ENCODE assay signal across 7 mouse cellular contexts in genomic region chr3:122292300-122293222, GRCm38 (mm10). TPM values are rescaled to one million over a fixed set of nuclear protein-coding genes. Genes with fewer than 3 reads are reported as not detected.
DNase-seq lines count a peak whose midpoint lies in the region; ATAC-seq and TF ChIP-seq lines count a peak whose summit lies in the region.

No protein-coding gene starts in this region.

- peak overlapping the region; percentile 98 for H3K27ac ChIP-seq in embryonic facial prominence, embryonic 10.5 days (replicated peaks)
- H3K27ac ChIP-seq in intestine, postnatal 0 days (ENCODE audit: low read depth, low read length), result peak overlapping the region; percentile 95
- peak overlapping the region; percentile 98 for H3K27ac ChIP-seq in midbrain, embryonic 11.5 days (ENCODE audit: low read depth, low read length)

- peaks cover 47% of the 10 kb centered on the region for H3K4me1 ChIP-seq in embryonic facial prominence, embryonic 10.5 days
- peaks cover 8% of the 10 kb centered on the region for H3K4me1 ChIP-seq in intestine, postnatal 0 days (replicated peaks; ENCODE audit: control insufficient read depth, insufficient read depth, low read length)
- peaks cover 21% of the 10 kb centered on the region for H3K4me1 ChIP-seq in midbrain, embryonic 11.5 days (ENCODE audit: control insufficient read depth, insufficient read depth, low read length)

- peak overlapping the region; percentile 89 for H3K4me3 ChIP-seq in embryonic facial prominence, embryonic 10.5 days
- H3K4me3 ChIP-seq in intestine, postnatal 0 days (ENCODE audit: low read depth, low read length), result peak overlapping the region; percentile 76
- H3K4me3 ChIP-seq in midbrain, embryonic 11.5 days (ENCODE audit: low read depth, low read length), result peak overlapping the region; percentile 88

- no peaks in the 10 kb centered on the region for H3K27me3 ChIP-seq in embryonic facial prominence, embryonic 10.5 days (replicated peaks; ENCODE audit: low read depth, poor library complexity, severe bottlenecking)
- no peaks in the 10 kb centered on the region for H3K27me3 ChIP-seq in intestine, postnatal 0 days (replicated peaks; ENCODE audit: control insufficient read depth, insufficient read depth, low read length)
- no peaks in the 10 kb centered on the region for H3K27me3 ChIP-seq in midbrain, embryonic 11.5 days (ENCODE audit: control insufficient read depth, insufficient read depth, low read length)

- H3K9me3 ChIP-seq in embryonic facial prominence, embryonic 10.5 days, result no peaks in the 10 kb centered on the region
- H3K9me3 ChIP-seq in intestine, postnatal 0 days (ENCODE audit: control insufficient read depth), result no peaks in the 10 kb centered on the region
- no peaks in the 10 kb centered on the region for H3K9me3 ChIP-seq in midbrain, embryonic 11.5 days (ENCODE audit: control insufficient read depth, low read length)

- H3K36me3 ChIP-seq in embryonic facial prominence, embryonic 10.5 days (replicated peaks), result no peaks in the 10 kb centered on the region
- no peaks in the 10 kb centered on the region for H3K36me3 ChIP-seq in intestine, postnatal 0 days (ENCODE audit: control insufficient read depth, insufficient read depth)
- H3K36me3 ChIP-seq in midbrain, embryonic 11.5 days (ENCODE audit: control insufficient read depth, insufficient read depth, low read length), result no peaks in the 10 kb centered on the region

- peak overlapping the region; percentile 89 for H3K9ac ChIP-seq in intestine, postnatal 0 days (ENCODE audit: low read depth, low read length)
- H3K9ac ChIP-seq in midbrain, embryonic 11.5 days (ENCODE audit: low read length), result peak overlapping the region; percentile 97

- peak; percentile 64 for TF ChIP-seq CTCF in intestine, postnatal 0 days (IDR thresholded peaks at IDR 0.05; ENCODE audit: low read depth)

- WGBS in embryonic facial prominence, embryonic 10.5 days, result 7% methylated on average over 54 of the region's 54 CpGs
- 8% methylated on average over 54 of the region's 54 CpGs for WGBS in intestine, postnatal 0 days
- 9% methylated on average over 54 of the region's 54 CpGs for WGBS in midbrain, embryonic 11.5 days

- intact Hi-C loops in left cerebral cortex, postnatal 4 days (cut with DNase I), result no loop called here

- peak; percentile 95 for DNase-seq in adrenal gland, postnatal 14 days
- peak; percentile 94 for DNase-seq in embryonic facial prominence, embryonic 10.5 days (ENCODE audit: low spot score)
- peak; percentile 92 for DNase-seq in left cerebral cortex, postnatal 4 days
- peak; percentile 100 for DNase-seq in midbrain, embryonic 11.5 days (ENCODE audit: low spot score, missing footprints)
- DNase-seq in right cerebral cortex, postnatal 4 days, result peak; percentile 86

- peak overlapping the region; percentile 77 for H3K4me2 ChIP-seq in intestine, postnatal 0 days (replicated peaks; ENCODE audit: low read depth)
- peak overlapping the region; percentile 71 for H3K4me2 ChIP-seq in midbrain, embryonic 11.5 days

- peak; percentile 48 for ATAC-seq in granulocyte monocyte progenitor cell, adult 5-6 weeks (replicated peaks; ENCODE audit: poor library complexity, severe bottlenecking)
- ATAC-seq in intestine, postnatal 0 days, result peak; percentile 71
- peak; percentile 77 for ATAC-seq in midbrain, embryonic 11.5 days (ENCODE audit: low FRiP score)

RNA-seq across cellular contexts. Expression of gene Bcar3, which starts 1.4 kb away (rescaled TPM):
- 51.4 and 55.5 TPM in 2 replicates for total RNA-seq in adrenal gland, postnatal 14 days (2021)
- 9.3 and 10.1 TPM in 2 replicates for polyA plus RNA-seq in embryonic facial prominence, embryonic 10.5 days (2016; fragmentation: Nextera tagmentation; extraction: Ambion mirVana)
- total RNA-seq in granulocyte monocyte progenitor cell, adult 5-6 weeks (2014; fragmentation: Nextera tagmentation), result not detected in 2 replicates
- 0.77 and 0.86 TPM in 2 replicates for total RNA-seq in granulocyte monocyte progenitor cell, adult 5-6 weeks (2017)
- polyA plus RNA-seq in intestine, postnatal 0 days (2015; fragmentation: Nextera tagmentation; extraction: Ambion mirVana), result 33.5 and 33.8 TPM in 2 replicates
- 1 to 10 TPM; 4.7 to 7.0 TPM for total RNA-seq in left cerebral cortex, postnatal 4 days (2021)
- polyA plus RNA-seq in midbrain, embryonic 11.5 days (2014; fragmentation: Nextera tagmentation; extraction: Ambion mirVana), result 16.6 and 16.7 TPM in 2 replicates

RNA-seq across cellular contexts. Expression of gene Dnttip2, which starts 18.4 kb away (rescaled TPM):
- 42.9 and 44.7 TPM in 2 replicates for total RNA-seq in adrenal gland, postnatal 14 days (2021)
- polyA plus RNA-seq in embryonic facial prominence, embryonic 10.5 days (2016; fragmentation: Nextera tagmentation; extraction: Ambion mirVana), result 97.3 and 100 TPM in 2 replicates
- 89.0 and 109 TPM in 2 replicates for total RNA-seq in granulocyte monocyte progenitor cell, adult 5-6 weeks (2014; fragmentation: Nextera tagmentation)
- total RNA-seq in granulocyte monocyte progenitor cell, adult 5-6 weeks (2017), result 109 and 114 TPM in 2 replicates
- polyA plus RNA-seq in intestine, postnatal 0 days (2015; fragmentation: Nextera tagmentation; extraction: Ambion mirVana), result 42.4 and 44.9 TPM in 2 replicates
- 10 to 100 TPM; 31.7 to 33.3 TPM for total RNA-seq in left cerebral cortex, postnatal 4 days (2021)
- polyA plus RNA-seq in midbrain, embryonic 11.5 days (2014; fragmentation: Nextera tagmentation; extraction: Ambion mirVana), result 96.8 and 104 TPM in 2 replicates

RNA-seq across cellular contexts. Expression of gene Gclm, which starts 47.2 kb away (rescaled TPM):
- 60.8 and 92.3 TPM in 2 replicates for total RNA-seq in adrenal gland, postnatal 14 days (2021)
- 36.9 and 39.9 TPM in 2 replicates for polyA plus RNA-seq in embryonic facial prominence, embryonic 10.5 days (2016; fragmentation: Nextera tagmentation; extraction: Ambion mirVana)
- 74.4 and 94.6 TPM in 2 replicates for total RNA-seq in granulocyte monocyte progenitor cell, adult 5-6 weeks (2014; fragmentation: Nextera tagmentation)
- total RNA-seq in granulocyte monocyte progenitor cell, adult 5-6 weeks (2017), result 37.8 and 46.7 TPM in 2 replicates
- polyA plus RNA-seq in intestine, postnatal 0 days (2015; fragmentation: Nextera tagmentation; extraction: Ambion mirVana), result 382 and 400 TPM in 2 replicates
- total RNA-seq in left cerebral cortex, postnatal 4 days (2021), result 10 to 100 TPM; 59.5 to 79.0 TPM
- 56.7 and 61.0 TPM in 2 replicates for polyA plus RNA-seq in midbrain, embryonic 11.5 days (2014; fragmentation: Nextera tagmentation; extraction: Ambion mirVana)

Comparison
In these comparisons a context has a peak if more than half of its experiments do, and no peak if none do; other contexts are left out.
1. Peak in every context shown above with its lines: DNase-seq, ATAC-seq, H3K4me3 ChIP-seq and H3K27ac ChIP-seq.